Mouse (Mus musculus) ES-Bruce4 (cell line): ENCODE results near the gene Ebp. TPM values are rescaled to one million over a fixed set of nuclear protein-coding genes. Genes with fewer than 3 reads are reported as not detected.
A peak's percentile ranks its signal among the peaks of the same experiment; 100 is the strongest.

Source experiments
- H3K27ac ChIP-seq: 2 replicates; pipeline ENCODE4 v1.5.1; 2012; ENCODE audit warnings: low read length, inconsistent platforms; ENCODE audit not compliant: insufficient read depth
- H3K27me3 ChIP-seq: 2 replicates; pipeline ENCODE4 v1.6.1; 2012; ENCODE audit warnings: mild to moderate bottlenecking, low read length, inconsistent platforms; ENCODE audit not compliant: control insufficient read depth, poor library complexity, insufficient read depth, severe bottlenecking
- H3K36me3 ChIP-seq: 2 replicates; pipeline ENCODE4 v1.6.1; 2012; ENCODE audit warnings: inconsistent platforms, mild to moderate bottlenecking, low read length, moderate library complexity; ENCODE audit not compliant: control insufficient read depth, poor library complexity, insufficient read depth, severe bottlenecking
- H3K4me1 ChIP-seq: one replicate; pipeline ENCODE4 v1.8.1; 2011; ENCODE audit warnings: low read length; ENCODE audit not compliant: control insufficient read depth, insufficient read depth
- H3K4me3 ChIP-seq: 2 replicates; pipeline ENCODE4 v1.5.1; 2011; ENCODE audit warnings: low read depth, mild to moderate bottlenecking, low read length
- H3K9ac ChIP-seq: 2 replicates; pipeline ENCODE4 v1.6.1; 2012; ENCODE audit warnings: low read depth, mild to moderate bottlenecking, inconsistent platforms; ENCODE audit not compliant: poor library complexity, severe bottlenecking
- H3K9me3 ChIP-seq: replicated peaks from 2 replicates; pipeline ENCODE4 v1.6.1; 2012; ENCODE audit warnings: mild to moderate bottlenecking, low read length, inconsistent platforms; ENCODE audit not compliant: control insufficient read depth, poor library complexity, insufficient read depth, severe bottlenecking
- CTCF ChIP-seq: IDR thresholded peaks from one replicate; pipeline ENCODE4 v1.8.1; 2011; ENCODE audit warnings: low read depth, low read length
- EP300 ChIP-seq: IDR thresholded peaks from 2 replicates; pipeline ENCODE4 v1.6.1; 2011; ENCODE audit warnings: low read depth, low read length; ENCODE audit not compliant: insufficient read depth
- POLR2A ChIP-seq: IDR thresholded peaks from one replicate; pipeline ENCODE4 v1.8.1; 2011; ENCODE audit warnings: low read length; ENCODE audit not compliant: insufficient read depth
- polyA plus RNA-seq: library from polyadenylated mRNA; stranded (reverse); fragments of >200 nt; gene quantifications from 2 replicates; pipeline ENCODE4 v1.2.4, GENCODE M21; 2011; ENCODE audit warnings: low read depth; ENCODE audit not compliant: missing spikeins, insufficient read depth, insufficient read length

The Ebp gene
- polyA plus RNA-seq, 1 experiment: 59.1 TPM

DNA sequence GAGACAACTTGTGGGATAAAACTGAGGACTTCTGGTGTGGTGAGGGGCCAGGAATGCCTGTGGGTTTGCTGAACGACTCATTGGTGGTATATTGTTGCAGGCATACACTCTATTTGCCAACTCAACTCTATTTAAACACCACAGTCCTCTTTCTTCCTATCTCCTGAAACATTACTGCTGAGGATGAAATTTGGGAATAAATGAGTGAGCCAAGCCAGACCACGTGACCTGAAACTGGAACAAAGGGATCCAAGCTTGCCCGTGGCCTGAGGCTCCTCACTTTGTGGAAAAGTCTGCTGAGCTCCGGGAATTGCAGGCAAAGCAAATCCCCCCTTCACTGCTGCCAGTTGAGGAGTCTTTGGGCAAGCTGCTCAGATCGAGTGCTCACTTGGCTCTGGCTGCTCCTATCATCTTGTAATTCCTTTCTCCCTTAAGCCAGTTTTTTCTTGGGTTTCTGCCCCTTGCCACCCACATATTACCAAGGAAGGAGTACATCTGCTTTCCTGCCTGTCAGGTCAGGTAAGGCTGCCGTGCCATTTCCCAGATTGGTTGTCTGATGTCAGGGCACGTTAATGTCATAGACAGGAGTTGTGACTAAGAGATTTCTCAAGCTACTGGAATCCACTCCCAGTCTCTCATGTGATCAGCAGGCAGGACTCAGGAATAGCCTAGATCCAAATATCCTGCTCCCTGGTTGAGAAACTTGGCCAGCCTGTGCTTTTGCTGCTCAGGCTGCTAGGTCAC, 29.5 kb upstream of the Ebp start:
- no peaks in the 10 kb centered on the region for H3K9me3 ChIP-seq
- peaks cover 2% of the 10 kb centered on the region for H3K4me1 ChIP-seq
- H3K27ac ChIP-seq: no peak overlapping the region
- H3K36me3 ChIP-seq: no peaks in the 10 kb centered on the region
- no peaks in the 10 kb centered on the region; the same call in 1 of the 2 replicates for H3K27me3 ChIP-seq
- TF ChIP-seq CTCF: no peak
- no peak overlapping the region for H3K9ac ChIP-seq
- no peak overlapping the region for H3K4me3 ChIP-seq

- Histone ChIP-seq H3K9me3 (no peaks in the 10 kb centered on the region), H3K4me1 (peaks cover 2% of the 10 kb centered on the region)
- TF ChIP-seq EP300: no peak
- no peak for TF ChIP-seq POLR2A
- TF ChIP-seq CTCF: no peak
These were observed 29.0 kb upstream of the Ebp start for GRCm38 (mm10) chrX:8222296-8222677.

GRCm38 (mm10) chrX:8219651-8220050, 26.3 kb upstream of the Ebp start:
- Histone ChIP-seq H3K27ac (peak overlapping the region; percentile 71; the same call in 1 of the 2 replicates), H3K9me3 (no peaks in the 10 kb centered on the region), H3K4me3 (no peak overlapping the region), H3K9ac (no peak overlapping the region), H3K4me1 (peaks cover 2% of the 10 kb centered on the region), H3K27me3 (no peaks in the 10 kb centered on the region; the same call in 1 of the 2 replicates), H3K36me3 (no peaks in the 10 kb centered on the region)
- TF ChIP-seq EP300 (peak; percentile 91), POLR2A (no peak), CTCF (no peak)

More at GRCm38 (mm10) chrX:8222296-8222677, 29.0 kb upstream of the Ebp start:
- Histone ChIP-seq H3K36me3 (no peaks in the 10 kb centered on the region), H3K27ac (no peak overlapping the region), H3K9ac (no peak overlapping the region), H3K27me3 (no peaks in the 10 kb centered on the region; the same call in 1 of the 2 replicates), H3K4me3 (no peak overlapping the region)

DNA sequence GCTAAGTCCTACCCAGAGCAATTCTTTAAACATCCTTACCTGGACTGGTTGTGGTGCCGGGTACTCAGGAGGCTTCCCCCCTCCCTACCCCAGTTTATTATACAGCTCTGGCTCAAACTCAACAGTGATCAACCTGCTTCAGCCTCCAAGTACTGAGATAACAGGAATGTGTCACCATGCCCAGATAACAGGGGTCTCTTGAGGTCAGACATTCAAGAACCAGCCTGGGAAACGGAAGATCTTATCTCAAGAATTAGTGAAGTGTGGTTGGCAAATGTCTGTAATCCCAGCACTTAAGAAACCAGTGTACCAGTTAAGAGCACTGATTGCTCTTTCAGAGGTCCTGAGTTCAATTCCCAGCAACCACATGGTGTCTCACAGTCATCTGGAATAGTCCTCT, 24.8 kb upstream of the Ebp start:
- Histone ChIP-seq H3K36me3 (no peaks in the 10 kb centered on the region), H3K9me3 (no peaks in the 10 kb centered on the region), H3K27ac (no peak overlapping the region), H3K9ac (no peak overlapping the region), H3K4me3 (no peak overlapping the region), H3K4me1 (peaks cover 2% of the 10 kb centered on the region), H3K27me3 (no peaks in the 10 kb centered on the region; the same call in 1 of the 2 replicates)
- TF ChIP-seq POLR2A (no peak), CTCF (no peak), EP300 (no peak)

GRCm38 (mm10) chrX:8217383-8217782, 24.1 kb upstream of the Ebp start:
- no peaks in the 10 kb centered on the region for H3K9me3 ChIP-seq
- TF ChIP-seq EP300: no peak
- TF ChIP-seq POLR2A: no peak
- TF ChIP-seq CTCF: no peak

DNA sequence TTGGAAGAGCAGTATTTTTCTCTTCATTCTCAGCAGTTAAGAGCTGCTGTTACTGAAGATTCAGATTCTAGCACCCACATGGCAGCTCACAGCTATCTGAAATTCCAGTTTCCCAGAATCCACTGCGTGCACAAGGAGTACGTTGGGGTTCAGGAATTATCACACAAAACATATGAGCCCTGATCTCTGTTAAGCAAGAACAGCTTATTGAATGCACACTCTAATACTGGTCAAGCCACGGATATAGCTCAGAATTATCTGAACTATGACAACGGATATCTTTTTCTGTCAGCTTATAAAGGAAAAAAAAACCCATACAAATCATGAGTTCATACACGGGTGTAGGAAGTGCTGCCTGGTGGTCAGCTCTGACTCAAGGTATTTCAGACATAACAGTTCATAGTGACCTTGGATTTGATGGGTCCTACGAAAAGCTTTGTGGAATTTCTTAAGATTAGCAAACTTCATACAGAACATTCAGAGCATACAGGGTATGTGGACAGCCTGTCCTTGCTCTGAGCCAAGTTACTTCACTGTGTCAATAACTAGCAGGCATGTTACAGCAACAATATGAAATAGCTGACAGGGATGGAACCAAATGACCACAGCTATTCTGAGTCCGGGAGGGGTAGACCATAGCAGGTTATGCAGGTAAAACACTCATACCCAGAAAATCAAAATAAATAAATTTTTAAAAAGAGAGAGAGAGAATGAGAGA, 18.3 kb upstream of the Ebp start:
- H3K4me1 ChIP-seq: no peaks in the 10 kb centered on the region

More at GRCm38 (mm10) chrX:8217383-8217782, 24.1 kb upstream of the Ebp start:
- peaks cover 2% of the 10 kb centered on the region for H3K4me1 ChIP-seq
- no peak overlapping the region for H3K4me3 ChIP-seq
- no peaks in the 10 kb centered on the region for H3K36me3 ChIP-seq
- H3K27me3 ChIP-seq: no peaks in the 10 kb centered on the region; the same call in 1 of the 2 replicates
- no peak overlapping the region for H3K27ac ChIP-seq
- H3K9ac ChIP-seq: no peak overlapping the region

More for the DNA sequence above, 18.3 kb upstream of the Ebp start:
- Histone ChIP-seq H3K27me3 (no peaks in the 10 kb centered on the region), H3K36me3 (no peaks in the 10 kb centered on the region), H3K9me3 (no peaks in the 10 kb centered on the region), H3K9ac (no peak overlapping the region), H3K4me3 (no peak overlapping the region), H3K27ac (no peak overlapping the region)
- no peak for TF ChIP-seq CTCF
- TF ChIP-seq EP300: no peak
- TF ChIP-seq POLR2A: no peak
